Mouse (Mus musculus) thymus, adult 2 months (tissue): ENCODE measurements around the gene 2610318N02Rik.

Experiments
- CTCF ChIP-seq: fragments of 200-500 bp; IDR thresholded peaks from 2 replicates; pipeline ENCODE4 v1.5.1; 2012; ENCODE audit warnings: mild to moderate bottlenecking, control low read depth, low read length, moderate library complexity, borderline replicate concordance; ENCODE audit not compliant: control insufficient read depth, poor library complexity, insufficient read depth; ENCODE audit errors: extremely low read depth
- POLR2A ChIP-seq: fragments of 200-500 bp; IDR thresholded peaks from 2 replicates; pipeline ENCODE4 v1.6.1; 2012; ENCODE audit warnings: mild to moderate bottlenecking, low read length, control low read depth, moderate library complexity; ENCODE audit not compliant: control insufficient read depth, poor library complexity, insufficient read depth; ENCODE audit errors: extremely low read depth

DNA sequence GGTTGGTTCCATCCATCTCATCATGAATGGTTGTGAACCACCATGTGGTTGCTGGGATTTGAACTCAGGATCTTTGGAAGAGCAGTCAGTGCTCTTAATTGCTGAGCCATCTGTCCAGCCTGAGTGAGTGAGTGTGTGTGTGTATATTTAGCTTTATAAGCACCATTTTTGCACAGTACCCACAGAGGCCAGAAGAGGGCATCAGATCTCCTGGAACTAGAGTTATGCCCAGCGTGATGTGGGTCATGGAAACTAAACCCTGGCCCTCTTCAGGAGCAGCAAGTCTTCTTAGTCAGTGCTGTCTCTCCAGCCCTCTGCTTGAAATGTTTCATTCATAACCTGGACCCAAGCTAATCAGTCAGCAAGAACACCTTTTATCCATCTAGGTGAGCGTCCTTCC, 48.7 kb downstream of the 2610318N02Rik start:
- no peak for TF ChIP-seq CTCF
- no peak for TF ChIP-seq POLR2A
